Mouse (Mus musculus) thymus, postnatal 14 days (tissue): Measurements from ENCODE around the gene Hsd17b12.

ENCODE experiments used
- DNase-seq: peaks from one replicate; pipeline ENCODE4 v3.0.0; 2021

Hsd17b12 gene

GRCm38 (mm10) chr2:94001918-94002317 lies 155.8 kb downstream of the Hsd17b12 start:
- DNase-seq: no peak

DNA sequence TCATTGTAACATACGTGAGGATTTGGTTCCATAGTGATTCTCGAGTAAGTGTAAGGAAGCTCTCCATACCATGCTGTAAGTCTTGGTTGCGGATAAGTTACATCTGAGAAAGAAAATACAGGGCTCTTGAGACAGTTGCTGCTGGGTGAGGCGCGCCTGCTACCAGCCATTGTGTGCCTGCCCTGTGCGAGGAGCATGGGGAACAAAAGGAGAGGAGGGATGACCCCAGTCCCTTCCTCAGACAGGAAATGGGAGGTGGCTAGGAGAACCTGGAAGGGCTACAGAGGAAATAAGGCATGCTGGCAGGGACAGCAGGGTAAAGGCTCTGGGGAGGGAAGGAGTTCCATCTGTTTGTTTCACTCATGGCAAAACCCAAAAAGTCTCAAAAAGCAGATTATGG lies 156.4 kb downstream of the Hsd17b12 start:
- no peak for DNase-seq

DNA sequence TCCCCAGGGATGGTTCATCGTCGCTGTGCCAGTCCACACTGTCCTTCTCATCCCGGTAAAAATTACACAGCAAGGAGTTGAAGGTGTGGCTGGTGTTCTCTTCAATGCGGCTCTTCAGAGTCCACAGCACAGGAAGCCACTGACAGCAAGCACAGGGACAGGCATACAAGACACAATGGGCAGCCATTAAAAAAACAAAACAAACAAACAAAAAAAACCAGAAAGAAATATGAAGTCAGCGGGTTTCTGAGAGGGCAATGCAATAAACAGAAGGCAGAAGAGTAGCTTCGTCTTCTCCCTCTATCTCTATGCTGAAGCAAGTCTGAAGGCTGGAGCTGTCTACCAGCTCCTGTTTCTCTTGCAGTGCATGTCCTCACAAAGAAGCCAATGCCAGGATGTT lies 161.5 kb downstream of the Hsd17b12 start, which contains the start of gene Gm27027:
Gm27027 (minus strand) TSS at position 101 of the 400 bp plus-strand sequence.
- no peak for DNase-seq

GRCm38 (mm10) chr2:93992810-93993209 lies 165.0 kb downstream of the Hsd17b12 start:
- DNase-seq: no peak

- no peak for DNase-seq
These were observed 165.5 kb downstream of the Hsd17b12 start for GRCm38 (mm10) chr2:93992259-93992658.

DNA sequence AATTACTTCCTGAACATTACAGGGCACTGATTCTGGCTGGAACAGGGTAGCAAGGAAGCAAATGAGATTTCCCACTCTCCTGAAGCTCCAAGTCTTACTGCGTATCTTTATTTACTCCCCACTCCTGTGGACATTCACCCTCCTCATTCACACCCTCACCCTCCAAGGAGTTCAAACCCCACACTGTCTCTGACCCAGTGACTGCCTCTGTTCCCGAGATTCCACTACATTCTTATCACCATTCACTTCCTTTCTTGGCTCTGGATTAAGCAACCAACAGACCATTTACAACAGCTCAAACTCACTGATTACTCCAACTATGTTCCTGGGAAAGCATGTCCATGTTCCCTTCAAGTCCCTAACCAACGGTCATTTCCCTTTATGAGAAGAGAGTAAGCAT lies 166.4 kb downstream of the Hsd17b12 start:
- DNase-seq: no peak

DNA sequence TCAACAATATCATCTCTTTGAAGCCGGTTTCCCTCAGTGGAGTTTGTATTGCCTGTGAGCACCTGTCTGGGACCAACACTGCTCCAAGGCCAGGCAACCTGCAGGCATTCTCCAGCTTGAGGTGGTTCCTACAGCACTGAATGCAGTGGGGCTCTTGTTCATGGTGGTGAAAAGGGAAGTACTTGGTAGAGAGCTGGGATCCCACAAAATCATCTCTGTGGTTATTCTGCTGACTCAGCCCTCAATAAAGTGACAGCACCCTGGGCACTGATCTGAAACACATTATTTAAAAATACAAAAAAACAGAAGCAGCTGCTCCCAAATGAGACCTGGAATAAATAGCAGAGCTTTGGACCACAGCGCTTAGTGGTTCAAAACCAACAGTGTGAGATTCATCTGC lies 169.3 kb downstream of the Hsd17b12 start:
- no peak for DNase-seq
